Mouse (Mus musculus): ENCODE measurements at regions not wholly inside any gene's neighbourhood (a gene's known extent, or its start where the extent isn't known, plus 50 kb on each side); places are given as distances from the start of the nearest gene placed in this dataset.
"Not testable (repeated sequence)": the region's sequence is repeated elsewhere in the genome, so short reads cannot be mapped to it uniquely, and the experiment has no call there.

DNA sequence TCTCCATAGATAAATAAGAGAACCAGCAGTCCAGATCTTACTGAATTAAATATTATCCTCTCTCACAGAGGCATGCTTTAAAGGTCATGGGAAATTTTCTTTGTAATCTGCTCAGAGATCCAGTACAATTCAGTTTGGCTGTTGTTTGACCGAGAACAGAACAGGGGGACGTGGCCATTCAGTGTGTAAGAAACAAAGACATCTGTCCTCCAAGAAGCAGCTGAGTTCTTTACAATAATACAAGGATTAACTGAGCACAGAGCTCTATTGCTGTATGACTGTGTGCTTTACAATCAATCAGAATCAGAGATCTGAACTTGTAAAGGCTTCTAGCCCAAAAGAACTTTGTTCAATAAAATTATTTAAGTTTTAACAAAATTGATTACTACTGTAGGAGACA lies 287.6 kb upstream of the Cntn5 start:
- no peak for DNase-seq

DNA sequence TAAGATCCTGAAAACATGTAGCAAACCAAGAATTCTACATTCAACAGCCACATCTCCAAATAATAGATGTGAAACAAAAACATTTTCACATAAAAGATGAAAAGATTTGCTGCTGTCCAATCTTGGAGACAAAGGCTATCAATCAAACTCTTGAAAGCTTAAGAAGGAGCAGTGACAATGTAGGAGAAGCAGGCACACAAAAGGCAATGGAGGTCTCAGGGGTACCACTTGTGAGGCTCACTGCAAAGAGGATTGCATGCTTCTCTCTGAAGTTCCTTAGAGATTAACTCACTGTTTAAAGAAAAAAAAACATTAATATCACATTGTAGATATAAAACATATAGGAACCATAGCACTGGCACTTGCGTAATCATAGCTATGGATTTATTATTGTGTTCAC lies 241.2 kb upstream of the Cntn5 start:
- DNase-seq = no peak

DNA sequence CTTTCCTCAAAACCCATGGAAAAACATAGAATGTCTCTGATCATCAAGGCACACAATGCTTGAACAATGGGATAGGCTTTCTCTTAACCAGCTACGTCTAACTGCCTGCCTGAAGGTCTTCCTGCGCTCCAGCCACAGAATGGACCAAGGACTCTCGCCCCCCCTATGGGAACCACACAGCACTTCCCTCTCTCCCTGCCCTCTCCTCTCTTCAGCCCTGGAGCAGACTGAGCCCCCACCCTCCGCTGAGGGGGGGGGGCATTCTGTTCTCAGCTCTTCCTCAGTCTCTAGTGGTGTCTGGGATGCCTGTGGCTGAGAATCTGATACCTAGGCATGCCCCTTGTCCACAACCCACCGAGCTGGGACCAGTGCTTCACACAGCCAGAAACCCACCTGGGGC lies 222.3 kb upstream of the Cntn5 start:
- DNase-seq = no peak

DNA sequence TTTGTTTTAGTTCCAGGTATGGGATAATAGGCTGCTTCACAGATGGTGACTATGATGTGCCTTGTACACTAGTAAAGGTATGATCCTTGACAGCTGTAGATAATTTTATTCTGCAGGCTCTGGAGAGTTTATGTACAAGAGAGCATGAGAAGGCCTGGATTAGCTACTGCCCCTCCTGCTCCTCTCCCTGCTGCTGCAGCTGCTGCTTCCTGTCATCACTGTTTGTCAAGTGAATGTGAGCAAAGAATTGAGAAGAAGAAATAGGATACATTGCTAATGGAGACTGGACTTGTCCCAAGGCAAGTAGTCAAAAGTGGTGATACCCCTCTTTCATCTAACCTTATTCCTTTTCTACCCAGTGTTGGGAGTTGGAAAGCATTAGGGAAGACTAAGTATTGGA lies 214.6 kb upstream of the Cntn5 start:
- DNase-seq = no peak

DNA sequence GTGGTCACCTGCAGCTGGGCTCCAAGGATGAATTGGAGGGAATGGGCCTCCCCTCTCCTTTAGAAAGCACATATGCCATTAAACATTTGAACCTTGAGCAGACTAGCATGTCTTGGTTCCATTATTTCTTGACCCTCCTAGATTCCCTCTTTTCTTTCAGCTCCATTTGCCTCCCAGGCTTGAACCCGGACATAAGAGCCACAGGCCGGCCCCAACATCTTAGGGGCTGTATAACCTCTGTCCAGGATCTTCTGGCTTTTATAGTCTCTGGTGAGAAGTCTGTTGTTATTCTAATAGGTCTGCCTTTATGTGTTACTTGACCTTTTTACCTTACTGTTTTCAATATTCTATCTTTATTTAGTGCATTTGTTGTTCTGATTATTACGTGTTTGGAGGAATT lies 203.3 kb upstream of the Cntn5 start:
- not testable (repeated sequence) for DNase-seq

DNA sequence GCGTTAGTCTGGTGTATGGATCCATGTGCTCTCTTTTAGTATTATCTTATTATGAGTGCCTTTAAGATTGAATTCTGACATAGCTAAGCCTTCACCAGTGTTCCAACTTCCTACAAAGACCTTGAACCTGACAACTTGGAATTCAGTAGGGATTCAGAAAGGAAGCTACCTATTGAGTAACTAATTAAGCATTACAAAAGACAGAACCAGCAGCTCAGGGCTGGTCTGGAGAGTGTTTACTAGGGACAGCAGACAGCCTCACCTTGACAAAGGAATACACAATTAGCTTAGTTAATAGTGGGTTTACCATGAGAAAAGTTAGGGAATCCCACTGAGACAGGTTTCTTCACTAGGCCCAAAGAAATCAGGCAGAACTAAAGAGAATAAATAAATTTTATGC lies 202.6 kb upstream of the Cntn5 start:
- not testable (repeated sequence) for DNase-seq

DNA sequence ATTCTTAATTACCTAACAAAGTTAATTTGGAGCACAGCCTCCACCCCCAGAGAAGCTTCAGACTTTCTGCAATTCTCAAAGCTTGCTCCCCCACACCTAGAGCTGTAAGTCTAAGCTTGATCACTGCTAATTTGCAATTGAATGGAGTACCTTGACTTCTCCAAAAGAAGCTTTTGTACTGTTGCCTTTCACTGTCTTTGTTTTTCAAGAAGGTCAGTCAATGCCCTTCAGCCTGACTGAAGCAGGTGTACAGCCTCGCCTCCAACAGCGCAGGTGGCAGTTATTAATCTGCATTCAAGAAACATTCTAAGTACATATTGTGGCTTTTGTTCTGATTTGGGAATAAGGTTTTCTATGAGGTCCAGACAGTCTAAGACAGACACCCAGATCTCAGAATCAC lies 201.7 kb upstream of the Cntn5 start:
- DNase-seq = no peak

DNA sequence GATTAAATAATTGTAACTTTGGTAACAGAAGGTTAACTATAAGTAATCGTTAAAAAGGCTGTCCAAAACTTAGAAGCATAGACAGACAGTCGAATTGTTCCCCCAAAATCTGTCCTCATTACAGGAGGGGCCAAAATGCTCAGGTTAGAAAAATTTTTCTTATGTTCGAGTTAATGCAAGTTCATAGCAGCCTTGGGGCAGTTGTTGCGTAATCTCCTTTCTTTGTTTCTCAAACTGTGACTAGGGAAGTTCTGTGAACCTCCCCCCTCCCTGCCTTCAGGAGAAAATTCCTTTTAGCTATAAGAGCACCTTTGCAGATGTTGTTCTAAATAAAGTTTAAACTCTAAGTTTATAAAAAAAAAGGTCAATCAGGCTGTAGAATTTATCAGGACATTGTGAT lies 198.9 kb upstream of the Cntn5 start:
- no peak for DNase-seq

DNA sequence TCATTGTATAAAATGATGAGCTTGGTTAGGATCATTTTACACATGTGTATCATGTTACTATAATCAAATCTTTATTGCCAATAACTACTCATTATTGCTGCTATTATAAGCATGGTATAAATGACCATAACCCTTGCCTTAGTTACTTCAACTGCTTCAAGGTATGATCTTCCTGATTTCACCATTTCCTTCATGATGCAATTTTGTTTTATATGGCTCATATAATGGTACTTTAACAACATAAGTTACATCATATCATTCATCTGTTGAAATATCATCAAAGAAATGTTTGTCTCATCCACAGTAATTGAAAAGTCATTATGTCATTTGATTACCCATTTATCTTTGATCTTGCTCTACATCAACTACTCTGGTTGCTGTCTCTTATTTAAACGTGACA lies 188.3 kb upstream of the Cntn5 start:
- no peak for DNase-seq

DNA sequence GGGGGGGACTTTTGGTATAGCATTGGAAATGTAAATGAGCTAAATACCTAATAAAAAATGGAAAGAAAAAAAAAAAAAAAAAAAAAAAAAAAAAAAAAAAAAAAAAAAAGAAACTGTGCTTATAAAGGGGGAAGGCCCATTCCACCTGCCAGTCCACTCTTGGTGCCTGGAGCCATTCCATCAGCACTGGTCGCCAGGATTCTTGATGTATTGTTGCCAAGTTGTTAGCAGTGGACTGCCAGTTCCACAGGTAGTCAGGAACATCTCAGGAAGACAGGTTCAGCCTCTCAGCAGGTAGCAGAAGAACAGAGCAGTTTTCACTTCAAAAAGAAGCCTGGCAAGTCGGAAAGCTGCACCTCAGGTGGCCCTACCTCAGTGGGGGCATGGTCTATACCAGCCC lies 162.6 kb upstream of the Cntn5 start:
- not testable (repeated sequence) for DNase-seq

DNA sequence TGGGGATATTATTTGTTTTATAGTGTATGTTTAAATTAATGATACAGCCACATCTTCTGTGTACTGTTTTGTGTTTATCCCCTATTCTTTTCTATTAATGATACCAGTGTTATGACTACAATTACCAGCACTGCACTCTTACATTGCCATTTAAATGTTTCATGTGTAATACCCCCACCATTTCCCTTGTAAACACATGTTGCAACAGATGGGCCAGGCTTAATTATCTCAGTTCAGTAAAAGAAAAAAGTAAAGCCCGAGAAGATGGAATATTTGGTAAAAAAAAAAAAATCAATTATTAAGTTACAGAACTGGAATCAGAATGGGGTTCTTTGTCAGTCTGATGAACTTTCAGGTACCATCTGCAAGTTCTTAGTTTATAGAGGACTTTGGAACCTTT lies 158.3 kb upstream of the Cntn5 start:
- DNase-seq = no peak
